Mouse (Mus musculus): ENCODE results near the gene Vps26a. TPM values are rescaled to one million over a fixed set of nuclear protein-coding genes. Genes with fewer than 3 reads are reported as not detected.

The Vps26a gene
- polyA plus RNA-seq, 1 experiment from 2014 or later, result 73.0 TPM

DNA sequence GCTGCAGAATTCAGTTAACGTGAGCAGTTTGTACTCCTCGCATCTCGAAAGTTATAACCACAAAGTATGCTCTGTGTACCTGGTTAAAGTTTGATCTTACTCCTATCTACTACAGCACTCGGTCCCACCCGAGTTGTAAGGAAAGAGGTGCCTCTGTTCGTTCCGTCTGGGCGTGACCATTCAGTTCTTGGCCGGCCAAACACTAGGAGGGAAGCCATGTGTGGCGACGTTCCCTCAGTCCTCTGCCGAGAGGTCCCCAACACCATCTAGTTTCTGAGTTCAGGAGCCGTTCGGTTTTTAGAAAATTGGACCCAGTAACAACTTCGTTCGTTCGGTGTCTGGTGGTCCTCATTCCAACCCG is 36.3 kb downstream of the Vps26a start:
- Histone ChIP-seq H3K27ac (replicated peaks) (peak overlapping the region; percentile 95), H3K9ac (peak overlapping the region; percentile 98), H3K9me3 (replicated peaks) (no peaks in the 10 kb centered on the region), H3K27me3 (no peaks in the 10 kb centered on the region), H3K4me1 (peaks cover 14% of the 10 kb centered on the region), H3K4me3 (replicated peaks) (peak overlapping the region; percentile 100), H3K36me3 (peaks cover 23% of the 10 kb centered on the region), H3K4me2 (replicated peaks) (peak overlapping the region; percentile 68)
- WGBS, result 36% methylated on average over 18 of the region's 18 CpGs
- no peak for ATAC-seq (ENCODE audit: insufficient number of reproducible peaks, low FRiP score, low TSS enrichment, low read depth)

DNA sequence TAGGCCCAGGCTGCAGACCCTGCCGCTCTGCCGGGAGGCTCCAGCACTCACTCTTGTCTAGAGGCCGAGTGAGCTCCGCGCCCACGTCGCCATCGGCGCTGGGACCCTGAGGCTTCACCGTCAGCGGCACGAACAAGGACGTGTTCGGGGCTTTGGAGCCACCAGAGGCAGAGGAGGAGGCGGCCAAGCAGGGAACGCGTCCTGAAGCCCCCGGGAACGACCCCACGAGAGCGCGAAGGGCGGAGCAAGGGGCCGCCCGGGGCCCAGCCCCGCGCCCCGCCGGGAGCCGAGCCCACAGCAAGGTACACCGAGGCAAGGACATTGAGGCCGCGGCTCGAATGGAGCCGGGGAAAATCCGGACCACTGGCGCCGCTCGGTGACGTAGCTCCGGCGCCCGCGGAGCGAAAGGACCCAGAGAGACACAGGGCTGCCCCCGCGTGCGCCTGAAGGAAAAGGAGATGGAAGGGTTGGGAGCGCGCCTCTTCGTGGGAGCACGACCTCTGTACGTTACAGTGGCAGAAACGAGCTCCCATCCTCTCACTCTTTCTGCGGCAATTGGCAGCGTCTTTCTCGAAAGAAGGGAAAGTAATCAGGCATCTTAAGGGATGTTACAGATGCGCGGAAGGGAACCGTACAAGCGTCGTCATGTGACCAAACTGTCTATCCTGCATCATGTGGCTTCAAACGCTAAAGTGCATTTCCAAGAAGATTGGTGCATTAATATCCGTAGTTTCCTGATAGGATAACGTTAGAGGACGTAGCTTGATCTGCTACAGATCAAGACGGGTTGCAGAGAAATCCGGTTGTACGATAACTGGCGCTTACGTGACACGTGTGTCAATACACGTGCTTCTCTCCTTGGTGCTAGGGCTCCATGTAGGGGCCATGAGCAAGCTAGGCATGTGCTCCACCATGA is 37.0 kb downstream of the Vps26a start, which contains the start of the genes 4930507D05Rik and Supv3l1:
Gene 4930507D05Rik, plus strand, starts transcription at position 126 of the 916 bp plus-strand sequence.
Gene Supv3l1, minus strand, starts transcription at position 375 of the 916 bp plus-strand sequence.
- Histone ChIP-seq H3K36me3 (peaks cover 27% of the 10 kb centered on the region), H3K4me2 (replicated peaks) (peak within 1 kb of the TSS; percentile 68), H3K9ac (peak within 1 kb of the TSS; percentile 98), H3K4me3 (replicated peaks) (peak within 1 kb of the TSS; percentile 100), H3K27ac (replicated peaks) (peak within 1 kb of the TSS; percentile 95), H3K27me3 (no peaks in the 10 kb centered on the region), H3K4me1 (peaks cover 14% of the 10 kb centered on the region), H3K9me3 (replicated peaks) (no peaks in the 10 kb centered on the region)
- WGBS, result under 1% methylated on average over 73 of the region's 73 CpGs
- peak; percentile 86 for ATAC-seq (ENCODE audit: insufficient number of reproducible peaks, low FRiP score, low TSS enrichment, low read depth)

DNA sequence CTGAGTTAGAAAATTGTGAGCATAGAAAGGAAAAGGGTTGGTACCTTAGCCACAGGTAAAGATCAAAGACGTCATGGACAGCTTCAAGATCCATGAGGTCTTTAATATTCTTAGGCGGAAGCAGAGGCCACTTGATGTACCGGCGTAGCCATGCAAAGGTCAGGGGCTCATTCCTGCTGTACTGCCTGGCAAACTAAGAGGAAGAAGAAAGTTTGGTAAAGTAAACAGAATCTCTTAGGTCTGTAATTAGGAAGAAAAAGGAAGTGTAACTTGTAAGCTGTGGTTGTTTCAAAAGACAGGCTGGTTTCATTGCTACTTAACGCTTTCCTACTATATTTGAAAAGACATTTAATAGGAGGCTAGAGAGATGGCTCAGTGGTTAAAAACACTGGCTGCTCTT is 56.2 kb downstream of the Vps26a start:
- Histone ChIP-seq H3K4me1 (peaks cover 6% of the 10 kb centered on the region), H3K27me3 (no peaks in the 10 kb centered on the region), H3K4me2 (replicated peaks) (no peak overlapping the region), H3K4me3 (replicated peaks) (no peak overlapping the region), H3K36me3 (peaks cover 71% of the 10 kb centered on the region), H3K27ac (replicated peaks) (no peak overlapping the region), H3K9me3 (replicated peaks) (no peaks in the 10 kb centered on the region), H3K9ac (no peak overlapping the region)
- no peak for ATAC-seq (ENCODE audit: insufficient number of reproducible peaks, low FRiP score, low TSS enrichment, low read depth)
- WGBS, result 93% methylated on average over 5 of the region's 5 CpGs

DNA sequence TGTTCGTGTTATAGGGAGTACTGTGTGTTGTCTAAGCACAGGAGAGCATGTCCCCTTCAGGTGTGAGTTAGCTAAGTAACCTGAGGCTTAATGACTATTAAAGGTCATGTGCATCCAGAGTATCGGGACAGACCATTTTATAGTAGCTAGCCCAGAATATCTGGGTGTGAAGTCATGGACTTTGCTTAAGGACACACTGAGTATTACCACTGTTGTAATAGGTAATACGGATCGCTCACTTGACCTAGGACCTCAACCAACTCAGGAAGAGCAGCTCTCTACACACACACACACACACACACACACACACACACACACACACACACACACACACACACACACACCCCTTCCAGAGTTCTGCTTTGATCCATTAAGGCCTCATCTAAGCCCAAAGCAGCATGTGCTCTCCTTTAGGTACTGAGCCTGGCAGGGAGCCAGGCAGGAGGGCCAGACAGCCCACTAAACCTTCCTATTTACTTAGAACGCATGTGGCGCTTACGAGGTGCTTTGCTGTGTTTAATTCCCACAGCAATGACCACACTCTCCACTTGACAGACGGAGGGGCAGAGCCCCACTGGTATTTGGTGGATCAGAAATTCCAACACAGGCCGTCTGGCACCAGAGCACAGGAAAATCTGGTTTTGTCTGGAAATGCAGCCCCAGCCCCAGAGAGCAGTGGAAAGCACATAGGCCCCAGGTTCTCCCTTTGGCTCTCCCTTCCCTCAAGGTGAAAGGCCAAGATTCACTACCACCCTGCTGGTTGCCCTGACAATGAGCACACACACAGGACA is 61.3 kb downstream of the Vps26a start:
- WGBS, result 41% methylated on average over 9 of the region's 9 CpGs
- peaks cover 11% of the 10 kb centered on the region for H3K4me1 ChIP-seq
- H3K4me2 ChIP-seq (replicated peaks), result no peak overlapping the region
- 0 out of 2 replicates have a peak overlapping the region, but pooled peaks have one; percentile 17 for H3K27ac ChIP-seq (replicated peaks)
- H3K9ac ChIP-seq, result no peak overlapping the region
- no peaks in the 10 kb centered on the region for H3K9me3 ChIP-seq (replicated peaks)
- no peak overlapping the region for H3K4me3 ChIP-seq (replicated peaks)
- peaks cover 27% of the 10 kb centered on the region for H3K36me3 ChIP-seq
- H3K27me3 ChIP-seq, result no peaks in the 10 kb centered on the region
- peak; percentile 52; the same call in 1 of the 2 replicates for ATAC-seq (ENCODE audit: insufficient number of reproducible peaks, low FRiP score, low TSS enrichment, low read depth)

DNA sequence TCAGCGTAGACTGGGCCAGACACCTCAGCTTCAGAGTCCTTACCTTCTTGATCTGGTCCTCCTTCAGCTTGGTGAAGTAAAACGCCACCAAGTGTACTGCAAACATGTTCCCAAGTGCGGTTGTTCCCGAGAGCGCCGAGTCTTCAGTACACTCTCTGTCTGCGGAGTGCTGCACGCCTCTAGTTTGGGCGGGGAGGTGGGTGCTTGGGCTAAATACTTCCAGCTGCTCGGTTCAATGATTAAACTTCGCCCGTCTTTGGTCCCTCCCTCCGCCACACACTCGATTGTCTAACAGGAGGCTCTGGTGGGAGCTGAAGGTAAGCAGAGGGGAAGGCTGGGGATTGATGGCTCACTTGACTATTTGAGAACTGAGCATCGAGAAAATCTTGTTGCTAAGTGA is 64.3 kb downstream of the Vps26a start, which contains the start of gene Hkdc1:
Gene Hkdc1, minus strand, starts transcription at position 237 of the 400 bp plus-strand sequence.
- ATAC-seq (ENCODE audit: insufficient number of reproducible peaks, low FRiP score, low TSS enrichment, low read depth), result no peak
- Histone ChIP-seq H3K36me3 (no peaks in the 10 kb centered on the region), H3K4me2 (replicated peaks) (peak within 1 kb of the TSS; percentile 17; the same call in 1 of the 2 replicates), H3K9ac (no peak within 1 kb of the TSS), H3K4me1 (peaks cover 15% of the 10 kb centered on the region), H3K9me3 (replicated peaks) (no peaks in the 10 kb centered on the region), H3K27me3 (no peaks in the 10 kb centered on the region), H3K27ac (replicated peaks) (no peak within 1 kb of the TSS), H3K4me3 (replicated peaks) (no peak within 1 kb of the TSS)
- WGBS, result 28% methylated on average over 15 of the region's 15 CpGs

DNA sequence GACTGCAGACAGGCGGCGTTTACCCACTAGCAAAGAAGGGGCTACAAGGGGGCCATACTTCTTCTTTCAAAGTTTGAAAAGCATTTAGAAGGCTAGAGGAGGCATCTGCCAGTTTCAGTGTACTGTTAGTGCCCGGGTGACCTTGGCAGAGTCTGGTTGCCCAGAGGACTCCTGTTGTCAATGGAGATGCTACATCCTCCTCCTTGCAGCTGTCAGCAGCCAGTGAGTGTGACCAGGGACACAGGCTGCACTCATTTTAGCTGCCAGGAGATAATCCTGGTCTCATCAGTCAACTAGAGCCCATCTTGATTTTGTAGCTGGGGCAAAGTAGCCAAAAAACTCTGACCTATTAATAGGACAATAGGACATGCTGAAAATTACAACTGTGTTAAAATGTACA is 65.5 kb downstream of the Vps26a start:
- Histone ChIP-seq H3K4me2 (replicated peaks) (no peak overlapping the region), H3K27ac (replicated peaks) (no peak overlapping the region), H3K36me3 (no peaks in the 10 kb centered on the region), H3K9me3 (replicated peaks) (no peaks in the 10 kb centered on the region), H3K27me3 (no peaks in the 10 kb centered on the region), H3K9ac (no peak overlapping the region), H3K4me1 (peaks cover 15% of the 10 kb centered on the region), H3K4me3 (replicated peaks) (no peak overlapping the region)
- no peak for ATAC-seq (ENCODE audit: insufficient number of reproducible peaks, low FRiP score, low TSS enrichment, low read depth)
- 82% methylated on average over 3 of the region's 3 CpGs for WGBS

DNA sequence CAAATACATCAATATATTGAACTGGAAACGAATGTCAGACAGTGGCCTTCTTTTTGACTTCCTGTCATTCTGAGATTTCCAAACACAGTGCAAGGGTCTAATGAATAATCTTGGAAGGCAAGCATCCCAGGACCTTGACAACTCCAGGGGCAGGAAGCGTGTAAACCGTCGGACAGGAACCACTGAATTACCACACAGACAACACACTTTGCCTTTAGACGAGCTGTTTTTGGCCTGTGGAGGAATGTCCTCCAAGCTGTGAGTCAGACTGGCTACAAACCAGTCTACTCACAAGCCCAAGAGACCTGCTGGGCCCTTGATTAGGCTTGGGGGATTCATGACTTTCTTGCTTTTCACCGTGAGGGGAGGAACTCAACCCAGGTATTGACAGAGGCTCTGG is 66.2 kb downstream of the Vps26a start:
- ATAC-seq (ENCODE audit: insufficient number of reproducible peaks, low FRiP score, low TSS enrichment, low read depth), result no peak
- H3K27ac ChIP-seq (replicated peaks), result no peak overlapping the region
- 76% methylated on average over 6 of the region's 6 CpGs for WGBS

DNA sequence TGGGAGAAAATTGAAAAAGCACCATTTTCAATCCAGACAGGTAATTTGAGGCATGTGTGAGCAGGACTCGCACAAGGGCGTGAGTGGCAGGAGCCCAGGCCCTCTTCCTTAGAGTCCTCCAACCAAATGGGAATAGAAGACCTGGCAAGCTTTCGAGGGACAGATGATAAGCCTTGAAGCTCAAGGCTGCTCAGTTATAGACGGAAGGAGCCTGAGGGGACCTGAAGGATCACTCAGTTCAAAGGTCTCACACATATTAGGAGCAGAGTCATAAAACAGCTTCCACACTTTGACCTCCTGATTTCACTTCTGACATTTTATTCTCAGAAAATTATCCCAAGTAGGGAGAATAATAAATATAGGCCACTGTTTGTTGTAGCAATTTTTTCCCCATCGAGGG is 67.2 kb downstream of the Vps26a start:
- WGBS, result 64% methylated on average over 5 of the region's 5 CpGs
- Histone ChIP-seq H3K36me3 (no peaks in the 10 kb centered on the region), H3K4me1 (0 out of 2 replicates have a peak, but pooled peaks cover 8% of the 10 kb centered on the region), H3K4me2 (replicated peaks) (no peak overlapping the region), H3K9me3 (replicated peaks) (no peaks in the 10 kb centered on the region), H3K27me3 (no peaks in the 10 kb centered on the region), H3K4me3 (replicated peaks) (no peak overlapping the region), H3K27ac (replicated peaks) (no peak overlapping the region), H3K9ac (no peak overlapping the region)
- ATAC-seq (ENCODE audit: insufficient number of reproducible peaks, low FRiP score, low TSS enrichment, low read depth), result no peak

More for the DNA sequence above, 66.2 kb downstream of the Vps26a start:
- H3K4me3 ChIP-seq (replicated peaks), result no peak overlapping the region
- H3K36me3 ChIP-seq, result no peaks in the 10 kb centered on the region
- H3K4me1 ChIP-seq, result peaks cover 9% of the 10 kb centered on the region
- no peaks in the 10 kb centered on the region for H3K27me3 ChIP-seq
- no peak overlapping the region for H3K9ac ChIP-seq
- H3K4me2 ChIP-seq (replicated peaks), result no peak overlapping the region
- no peaks in the 10 kb centered on the region for H3K9me3 ChIP-seq (replicated peaks)

DNA sequence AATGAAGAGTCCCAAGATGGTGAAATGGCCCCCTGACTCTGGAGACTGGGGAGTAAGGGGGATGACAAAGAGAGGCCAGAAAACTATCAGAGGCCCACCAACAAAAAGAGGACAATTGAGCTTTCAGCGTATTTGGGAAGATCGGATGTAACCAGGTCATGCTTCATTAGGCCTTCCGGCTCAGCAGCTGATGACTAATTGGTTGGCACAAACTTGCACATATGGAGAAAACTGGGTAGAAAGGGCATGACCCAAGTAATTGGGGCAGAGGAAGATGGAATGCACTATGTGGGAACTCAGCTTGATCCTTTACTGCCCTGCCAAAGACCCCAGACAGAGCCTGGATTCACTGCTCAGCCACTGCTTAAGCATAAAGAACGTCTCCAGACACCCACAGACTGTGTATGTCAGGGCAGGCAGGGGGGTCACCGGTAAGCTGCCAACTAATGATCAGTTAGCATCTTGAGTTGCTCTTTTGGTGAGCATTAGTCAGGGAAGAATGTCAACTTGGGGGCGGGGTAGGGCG is 67.7 kb downstream of the Vps26a start:
- no peaks in the 10 kb centered on the region for H3K27me3 ChIP-seq
- H3K9ac ChIP-seq, result no peak overlapping the region
- H3K4me2 ChIP-seq (replicated peaks), result no peak overlapping the region
- H3K36me3 ChIP-seq, result no peaks in the 10 kb centered on the region
- H3K4me3 ChIP-seq (replicated peaks), result no peak overlapping the region
- H3K27ac ChIP-seq (replicated peaks), result no peak overlapping the region
- H3K4me1 ChIP-seq, result 0 out of 2 replicates have a peak, but pooled peaks cover 8% of the 10 kb centered on the region
- H3K9me3 ChIP-seq (replicated peaks), result no peaks in the 10 kb centered on the region
- ATAC-seq (ENCODE audit: insufficient number of reproducible peaks, low FRiP score, low TSS enrichment, low read depth), result no peak
- 47% methylated on average over 7 of the region's 7 CpGs for WGBS

DNA sequence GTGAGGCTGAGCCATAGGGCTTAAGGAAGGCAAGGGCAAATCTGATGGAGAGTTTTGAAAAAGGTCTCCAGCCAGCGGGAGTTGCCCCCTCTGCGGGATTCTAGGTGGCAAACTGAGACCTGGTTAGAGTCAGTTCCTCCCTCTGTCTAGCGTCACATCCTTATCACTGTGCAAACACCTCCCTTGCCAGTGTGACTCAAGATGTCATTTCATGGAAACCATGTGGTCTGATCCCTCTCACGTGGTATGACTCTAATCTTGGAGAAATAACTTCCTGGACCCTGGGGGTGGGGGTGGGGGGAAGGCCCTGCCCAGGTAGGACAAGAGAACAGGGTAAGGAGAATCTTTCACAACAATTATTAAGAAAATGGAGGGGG is 73.0 kb downstream of the Vps26a start:
- 38% methylated on average over 4 of the region's 4 CpGs for WGBS
- H3K4me3 ChIP-seq (replicated peaks), result no peak overlapping the region

More for the DNA sequence above, 73.0 kb downstream of the Vps26a start:
- Histone ChIP-seq H3K9me3 (replicated peaks) (no peaks in the 10 kb centered on the region), H3K4me2 (replicated peaks) (no peak overlapping the region), H3K27me3 (no peaks in the 10 kb centered on the region), H3K4me1 (no peaks in the 10 kb centered on the region), H3K9ac (no peak overlapping the region), H3K27ac (replicated peaks) (no peak overlapping the region), H3K36me3 (no peaks in the 10 kb centered on the region)
- ATAC-seq (ENCODE audit: insufficient number of reproducible peaks, low FRiP score, low TSS enrichment, low read depth), result no peak

All from embryonic facial prominence, embryonic 15.5 days (tissue).